Mouse (Mus musculus) heart, embryonic 12.5 days (tissue): ENCODE data around the gene Bcar3. TPM values are rescaled to one million over a fixed set of nuclear protein-coding genes. Genes with fewer than 3 reads are reported as not detected.
A peak's percentile ranks its signal among the peaks of the same experiment; 100 is the strongest.

Source experiments
- ATAC-seq: fragments of 200-750 bp; cut with Nextera tagmentation; 2 replicates; pipeline ENCODE4 v1.8.0; 2017; ENCODE audit warnings: moderate TSS enrichment, moderate library complexity; ENCODE audit not compliant: insufficient number of reproducible peaks, low FRiP score
- H3K27ac ChIP-seq: fragments of 300-500 bp; sonication (generic); 2 replicates; pipeline ENCODE4 v1.5.1; 2016; ENCODE audit warnings: mild to moderate bottlenecking, moderate library complexity; ENCODE audit not compliant: poor library complexity, severe bottlenecking
- H3K27me3 ChIP-seq: fragments of 300-500 bp; sonication (generic); replicated peaks from 2 replicates; pipeline ENCODE4 v1.6.1; 2016; ENCODE audit warnings: mild to moderate bottlenecking, moderate library complexity
- H3K36me3 ChIP-seq: fragments of 300-500 bp; sonication (generic); 2 replicates; pipeline ENCODE4 v1.6.1; 2016; ENCODE audit warnings: mild to moderate bottlenecking, moderate library complexity
- H3K4me1 ChIP-seq: fragments of 300-500 bp; sonication (generic); replicated peaks from 2 replicates; pipeline ENCODE4 v1.6.1; 2016; ENCODE audit warnings: mild to moderate bottlenecking
- H3K4me2 ChIP-seq: fragments of 300-500 bp; sonication (generic); 2 replicates; pipeline ENCODE4 v1.6.1; 2016; ENCODE audit warnings: mild to moderate bottlenecking, moderate library complexity
- H3K4me3 ChIP-seq: fragments of 300-500 bp; sonication (generic); 2 replicates; pipeline ENCODE4 v1.5.1; 2016; ENCODE audit warnings: mild to moderate bottlenecking
- H3K9ac ChIP-seq: fragments of 300-500 bp; sonication (generic); 2 replicates; pipeline ENCODE4 v1.6.1; 2016; ENCODE audit warnings: mild to moderate bottlenecking, moderate library complexity
- H3K9me3 ChIP-seq: fragments of 300-500 bp; sonication (generic); replicated peaks from 2 replicates; pipeline ENCODE4 v1.6.1; 2016; ENCODE audit warnings: mild to moderate bottlenecking, moderate library complexity
- WGBS: fragments of 180-500 bp; shearing (Covaris S2); methylation state at CpG from one replicate; pipeline ENCODE4 v1.1.7; 2016; 5-methylcytosine and 5-hydroxymethylcytosine counted together
- polyA plus RNA-seq: library from polyadenylated mRNA; unstranded; fragments of >200 nt; fragmentation: Nextera tagmentation; extraction: Ambion mirVana; gene quantifications from 2 replicates; pipeline ENCODE4 v1.2.1, GENCODE M21; 2016

Gene Bcar3
- polyA plus RNA-seq, 1 experiment from 2014 or later: 7.3 TPM

- H3K4me3 ChIP-seq: no peak overlapping the region
- ATAC-seq: no peak
- 51% methylated on average over 8 of the region's 8 CpGs for WGBS
Observed at GRCm38 (mm10) chr3:122405203-122405956, 111.4 kb downstream of the Bcar3 start.

DNA sequence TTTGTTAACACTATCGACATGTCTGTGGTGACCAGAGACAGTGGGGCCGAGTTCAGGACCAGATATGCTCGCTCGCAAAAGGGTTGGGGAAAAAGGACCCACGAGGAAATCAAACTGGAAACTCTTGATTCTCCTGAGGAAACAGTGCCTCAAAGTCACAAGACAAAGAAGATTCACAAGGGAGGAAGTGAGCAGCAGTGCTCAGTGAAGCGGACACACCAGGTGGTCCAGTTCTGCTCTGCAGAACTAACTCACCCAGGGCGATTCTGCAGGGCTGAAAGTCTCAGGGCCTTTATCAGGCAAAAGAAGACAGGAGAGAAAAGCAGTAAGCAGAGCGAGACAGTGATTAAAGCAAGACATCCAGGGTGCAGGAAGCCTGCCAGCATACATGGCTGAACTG is 112.5 kb downstream of the Bcar3 start:
- no peak overlapping the region for H3K4me3 ChIP-seq
- 61% methylated on average over 8 of the region's 8 CpGs for WGBS
- no peak overlapping the region for H3K9ac ChIP-seq
- peaks cover 17% of the 10 kb centered on the region for H3K4me1 ChIP-seq
- no peak for ATAC-seq
- H3K9me3 ChIP-seq: no peaks in the 10 kb centered on the region
- H3K27ac ChIP-seq: no peak overlapping the region
- peaks cover 10% of the 10 kb centered on the region for H3K27me3 ChIP-seq
- no peaks in the 10 kb centered on the region for H3K36me3 ChIP-seq
- no peak overlapping the region for H3K4me2 ChIP-seq

More at GRCm38 (mm10) chr3:122405203-122405956, 111.4 kb downstream of the Bcar3 start:
- Histone ChIP-seq H3K27ac (no peak overlapping the region), H3K4me2 (no peak overlapping the region), H3K27me3 (peaks cover 10% of the 10 kb centered on the region; the same call in 1 of the 2 replicates), H3K9me3 (no peaks in the 10 kb centered on the region), H3K9ac (no peak overlapping the region), H3K4me1 (peaks cover 22% of the 10 kb centered on the region), H3K36me3 (no peaks in the 10 kb centered on the region)

- Histone ChIP-seq H3K27ac (no peak overlapping the region), H3K4me3 (no peak overlapping the region), H3K9me3 (no peaks in the 10 kb centered on the region), H3K4me2 (no peak overlapping the region), H3K9ac (no peak overlapping the region), H3K36me3 (no peaks in the 10 kb centered on the region), H3K4me1 (peaks cover 3% of the 10 kb centered on the region), H3K27me3 (peaks cover 22% of the 10 kb centered on the region)
- 86% methylated on average over 6 of the region's 6 CpGs for WGBS
- ATAC-seq: no peak
Observed at GRCm38 (mm10) chr3:122407757-122408156, 113.8 kb downstream of the Bcar3 start.

DNA sequence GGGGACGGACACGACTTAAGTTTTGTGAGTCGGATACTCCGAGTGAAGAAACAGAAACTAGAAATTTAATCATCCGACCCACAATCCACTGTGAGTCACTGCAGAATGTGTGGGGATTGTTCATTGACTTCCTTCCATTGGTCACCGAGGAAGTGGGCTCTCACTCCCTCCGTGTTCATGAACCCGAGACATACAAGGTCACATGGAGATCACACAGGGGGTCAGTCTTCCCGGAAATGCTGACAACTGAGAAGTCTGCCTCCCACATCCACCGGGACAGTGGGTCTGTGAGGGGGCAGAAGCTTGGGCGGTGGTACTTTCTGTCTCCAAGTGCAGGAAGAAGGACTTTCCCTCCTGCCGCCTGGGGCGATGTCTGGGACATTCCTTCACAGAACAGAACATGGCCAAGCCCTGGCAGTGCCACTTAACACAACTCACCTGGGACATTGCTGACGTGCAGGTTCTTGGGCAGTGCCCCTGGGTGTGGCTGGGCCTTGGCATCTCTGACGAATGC is 114.9 kb downstream of the Bcar3 start:
- Histone ChIP-seq H3K27me3 (peaks cover 25% of the 10 kb centered on the region), H3K36me3 (no peaks in the 10 kb centered on the region), H3K4me2 (no peak overlapping the region), H3K27ac (no peak overlapping the region), H3K4me3 (no peak overlapping the region), H3K4me1 (peaks cover 3% of the 10 kb centered on the region; the same call in 1 of the 2 replicates), H3K9ac (no peak overlapping the region), H3K9me3 (no peaks in the 10 kb centered on the region)
- no peak for ATAC-seq
- WGBS: 75% methylated on average over 15 of the region's 15 CpGs

GRCm38 (mm10) chr3:122411590-122411989 is 117.7 kb downstream of the Bcar3 start:
- Histone ChIP-seq H3K9ac (no peak overlapping the region), H3K4me1 (0 out of 2 replicates have a peak, but pooled peaks cover 7% of the 10 kb centered on the region), H3K4me2 (no peak overlapping the region), H3K27me3 (peaks cover 25% of the 10 kb centered on the region), H3K9me3 (no peaks in the 10 kb centered on the region), H3K36me3 (no peaks in the 10 kb centered on the region), H3K4me3 (no peak overlapping the region), H3K27ac (no peak overlapping the region)
- 67% methylated on average over 2 of the region's 2 CpGs for WGBS
- no peak for ATAC-seq

DNA sequence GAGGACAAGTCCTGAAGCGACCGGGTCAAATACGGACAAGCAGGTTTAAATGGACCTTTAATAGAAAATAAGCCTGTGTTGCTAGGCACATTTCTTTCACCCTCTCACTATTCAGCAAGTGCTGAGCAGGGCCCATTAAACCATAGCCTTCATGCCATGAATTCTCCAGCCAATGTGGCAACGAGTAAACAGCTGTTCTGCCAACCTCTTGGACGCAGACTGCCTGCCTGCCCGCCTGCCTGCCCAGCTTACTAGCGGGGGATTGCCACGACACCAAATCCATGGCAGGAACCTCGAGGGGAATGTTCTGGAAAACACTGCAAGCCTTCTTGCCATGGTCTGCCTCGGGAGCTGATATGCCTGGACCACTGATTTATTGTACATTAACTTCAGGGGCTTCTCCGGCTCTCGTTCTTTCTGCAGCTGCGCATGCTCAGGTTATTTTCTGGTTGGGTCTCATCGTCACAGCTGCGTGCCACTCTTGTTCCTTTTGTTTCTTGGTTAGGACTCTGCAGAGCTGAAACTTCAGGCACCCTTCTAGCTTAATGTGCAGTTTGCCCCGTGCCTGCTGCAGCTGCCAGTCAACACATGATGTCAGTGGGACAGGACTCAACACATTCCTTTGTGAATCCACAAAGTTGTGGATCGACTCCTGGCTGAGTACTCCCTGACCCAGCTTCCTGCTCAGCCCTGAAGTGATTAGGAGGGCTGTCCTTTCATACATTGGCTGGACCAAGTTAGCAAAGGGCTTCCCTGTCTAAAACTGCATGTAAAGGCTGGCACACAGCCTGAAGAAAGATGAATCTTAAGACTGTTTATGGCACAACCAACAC is 120.0 kb downstream of the Bcar3 start:
- Histone ChIP-seq H3K36me3 (no peaks in the 10 kb centered on the region), H3K9ac (peak overlapping the region; percentile 34; the same call in 1 of the 2 replicates), H3K4me1 (0 out of 2 replicates have a peak, but pooled peaks cover 7% of the 10 kb centered on the region), H3K27ac (no peak overlapping the region), H3K9me3 (no peaks in the 10 kb centered on the region), H3K27me3 (peaks cover 35% of the 10 kb centered on the region), H3K4me2 (peak overlapping the region; percentile 53), H3K4me3 (peak overlapping the region; percentile 16)
- ATAC-seq: no peak
- WGBS: 24% methylated on average over 17 of the region's 17 CpGs

DNA sequence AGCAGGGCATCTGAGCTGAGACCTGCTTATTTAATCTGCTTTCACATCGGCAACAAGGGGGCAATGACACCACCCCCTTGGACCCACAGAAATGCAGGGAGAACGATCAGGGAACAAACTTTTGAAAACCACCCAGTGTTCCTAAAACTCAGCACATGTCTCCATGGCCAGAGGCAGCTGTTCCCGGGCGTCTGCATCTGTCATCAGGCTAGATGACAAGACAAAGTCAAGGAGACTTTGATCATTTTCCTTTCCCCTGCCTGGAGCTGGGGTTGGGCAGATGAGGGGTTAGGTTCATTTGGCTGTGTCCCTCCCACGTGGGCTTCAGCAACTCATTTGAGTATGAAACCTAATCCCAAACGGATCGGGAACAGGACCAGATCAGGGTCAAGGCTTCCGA is 120.9 kb downstream of the Bcar3 start:
- no peaks in the 10 kb centered on the region for H3K9me3 ChIP-seq
- H3K27ac ChIP-seq: no peak overlapping the region
- WGBS: 64% methylated on average over 8 of the region's 8 CpGs
- no peaks in the 10 kb centered on the region for H3K36me3 ChIP-seq
- no peak for ATAC-seq
- H3K4me2 ChIP-seq: no peak overlapping the region
- no peak overlapping the region for H3K9ac ChIP-seq
- no peak overlapping the region for H3K4me3 ChIP-seq
- peaks cover 29% of the 10 kb centered on the region for H3K27me3 ChIP-seq
- 0 out of 2 replicates have a peak, but pooled peaks cover 7% of the 10 kb centered on the region for H3K4me1 ChIP-seq

- peaks cover 25% of the 10 kb centered on the region for H3K27me3 ChIP-seq
- H3K27ac ChIP-seq: no peak overlapping the region
- 62% methylated on average over 11 of the region's 11 CpGs for WGBS
- no peaks in the 10 kb centered on the region for H3K9me3 ChIP-seq
- no peak overlapping the region for H3K4me2 ChIP-seq
- no peak for ATAC-seq
- no peaks in the 10 kb centered on the region for H3K36me3 ChIP-seq
- no peak overlapping the region for H3K9ac ChIP-seq
- no peak overlapping the region for H3K4me3 ChIP-seq
- H3K4me1 ChIP-seq: peaks cover 27% of the 10 kb centered on the region
Observed at GRCm38 (mm10) chr3:122417466-122417865, 123.5 kb downstream of the Bcar3 start.

DNA sequence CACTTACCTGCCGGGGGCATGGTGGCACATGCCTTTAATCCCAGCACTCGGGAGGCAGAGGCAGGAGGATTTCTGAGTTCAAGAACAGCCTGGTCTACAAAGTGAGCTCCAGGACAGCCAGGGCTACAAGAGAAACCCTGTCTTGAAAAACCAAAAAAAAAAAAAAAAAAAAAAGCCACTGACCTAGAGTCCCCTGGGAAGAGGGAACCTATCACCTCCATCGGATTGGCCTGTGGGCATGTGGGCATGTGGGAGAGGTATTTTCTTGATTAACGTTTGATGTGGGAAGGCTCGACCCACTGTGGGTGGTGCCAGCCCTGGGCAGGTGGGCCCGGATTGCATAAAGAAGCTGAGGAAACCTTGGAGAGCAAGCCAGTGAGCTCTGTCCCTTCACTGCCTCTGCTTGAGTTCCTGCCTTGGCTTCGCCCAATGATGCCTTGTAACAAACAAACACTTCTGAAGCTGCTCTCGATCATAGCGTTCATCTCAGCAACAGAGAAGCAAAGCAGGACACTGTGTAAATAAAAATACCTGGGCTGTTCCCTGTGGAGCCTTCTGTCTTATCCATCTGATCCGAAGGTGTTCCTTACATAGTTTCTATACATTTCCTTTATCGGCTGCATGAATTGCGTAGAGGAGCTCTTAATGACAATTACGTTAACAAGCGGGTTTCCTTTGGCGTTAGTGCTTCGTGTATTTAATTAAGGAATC is 124.8 kb downstream of the Bcar3 start:
- ATAC-seq: no peak
- Histone ChIP-seq H3K27me3 (peaks cover 20% of the 10 kb centered on the region), H3K27ac (no peak overlapping the region), H3K9ac (no peak overlapping the region), H3K4me2 (no peak overlapping the region), H3K4me3 (no peak overlapping the region), H3K9me3 (no peaks in the 10 kb centered on the region), H3K36me3 (no peaks in the 10 kb centered on the region), H3K4me1 (peaks cover 28% of the 10 kb centered on the region)
- WGBS: 40% methylated on average over 16 of the region's 16 CpGs

- H3K4me3 ChIP-seq: peak overlapping the region; percentile 65
- peak; percentile 76 for ATAC-seq
- no peaks in the 10 kb centered on the region for H3K36me3 ChIP-seq
- 0 out of 2 replicates have a peak overlapping the region, but pooled peaks have one; percentile 22 for H3K27ac ChIP-seq
- peak overlapping the region; percentile 94 for H3K4me2 ChIP-seq
- peak overlapping the region; percentile 78 for H3K9ac ChIP-seq
- H3K9me3 ChIP-seq: no peaks in the 10 kb centered on the region
- peaks cover 21% of the 10 kb centered on the region for H3K4me1 ChIP-seq
- peaks cover 20% of the 10 kb centered on the region for H3K27me3 ChIP-seq
- WGBS: under 1% methylated on average over 63 of the region's 63 CpGs
Observed at GRCm38 (mm10) chr3:122419610-122420409, 125.9 kb downstream of the Bcar3 start.
